8 mouse cellular contexts compared by ENCODE assay signal in the genomic region with DNA sequence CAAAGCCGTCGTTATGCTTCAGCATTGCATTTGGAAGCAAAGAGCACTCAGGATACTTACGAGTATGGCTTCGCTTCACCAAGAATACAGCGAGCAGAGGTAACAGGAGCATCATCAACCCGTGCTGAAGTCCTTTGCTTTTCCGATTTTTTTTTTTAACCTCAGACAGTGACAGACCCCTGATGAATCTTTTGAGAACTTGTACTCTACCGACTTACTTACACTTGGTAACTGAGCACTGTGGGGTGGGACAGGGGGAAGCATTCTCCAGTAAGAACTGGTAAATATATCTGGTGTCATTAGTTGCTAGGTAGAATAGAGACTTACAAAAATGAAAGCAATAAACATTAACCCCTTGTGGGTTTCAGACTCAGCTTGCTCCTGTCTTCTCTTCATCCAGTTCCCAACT. TPM values are rescaled to one million over a fixed set of nuclear protein-coding genes. Genes with fewer than 3 reads are reported as not detected.
DNase-seq lines count a peak whose midpoint lies in the region; ATAC-seq lines count a peak whose summit lies in the region.

Gene Mr1, minus strand, starts transcription at position 243 of the 409 bp plus-strand sequence.

- H3K9me3 ChIP-seq in liver, embryonic 15.5 days (replicated peaks) = no peaks in the 10 kb centered on the region
- H3K9me3 ChIP-seq in neural tube, embryonic 14.5 days (ENCODE audit: control insufficient read depth, low read length) = no peaks in the 10 kb centered on the region

- no peaks in the 10 kb centered on the region for H3K36me3 ChIP-seq in liver, embryonic 15.5 days (replicated peaks)
- no peaks in the 10 kb centered on the region for H3K36me3 ChIP-seq in neural tube, embryonic 14.5 days (ENCODE audit: control insufficient read depth, insufficient read depth, low read length)

- peak; percentile 42 for DNase-seq in urinary bladder, postnatal 14 days (ENCODE audit: low spot score)
- DNase-seq in urinary bladder, postnatal 25 days (ENCODE audit: low spot score) = no peak
- DNase-seq in adrenal gland, postnatal 4 days (ENCODE audit: low spot score in 2 of 2) = peak in 1 of 2 experiments; percentile 8
- peak; percentile 66 for DNase-seq in forelimb bud, embryonic 11.5 days (ENCODE audit: low read depth, low spot score)
- DNase-seq in frontal cortex, postnatal 25 days (ENCODE audit: low spot score in 2 of 2) = no peak

- 0 out of 2 replicates have a peak, but pooled peaks cover 5% of the 10 kb centered on the region for H3K4me1 ChIP-seq in liver, embryonic 15.5 days (replicated peaks)
- no peaks in the 10 kb centered on the region for H3K4me1 ChIP-seq in neural tube, embryonic 14.5 days (ENCODE audit: control insufficient read depth, insufficient read depth, low read length)

- H3K27me3 ChIP-seq in liver, embryonic 15.5 days = no peaks in the 10 kb centered on the region
- H3K27me3 ChIP-seq in neural tube, embryonic 14.5 days (ENCODE audit: control insufficient read depth, insufficient read depth, low read length) = no peaks in the 10 kb centered on the region

- ATAC-seq in inflammation-experienced regulatory T-cells, adult 6 months = peak; percentile 98
- ATAC-seq in liver, embryonic 15.5 days (ENCODE audit: insufficient read depth) = no peak
- peak; percentile 82; the same call in 1 of the 2 replicates for ATAC-seq in neural tube, embryonic 14.5 days (ENCODE audit: low read depth)

- no peak within 1 kb of the TSS for H3K27ac ChIP-seq in liver, embryonic 15.5 days (replicated peaks)
- H3K27ac ChIP-seq in neural tube, embryonic 14.5 days (ENCODE audit: low read depth, low read length) = no peak within 1 kb of the TSS

- H3K4me3 ChIP-seq in liver, embryonic 15.5 days (replicated peaks) = peak within 1 kb of the TSS; percentile 41
- H3K4me3 ChIP-seq in neural tube, embryonic 14.5 days (ENCODE audit: low read depth, low read length) = peak within 1 kb of the TSS; percentile 16; the same call in 1 of the 2 replicates

- WGBS in liver, embryonic 15.5 days (ENCODE audit: insufficient replicate concordance) = 28% methylated on average over 8 of the region's 8 CpGs
- 59% methylated on average over 8 of the region's 8 CpGs for WGBS in neural tube, embryonic 14.5 days

- H3K9ac ChIP-seq in liver, embryonic 15.5 days = peak within 1 kb of the TSS; percentile 26; the same call in 1 of the 2 replicates
- H3K9ac ChIP-seq in neural tube, embryonic 14.5 days (replicated peaks; ENCODE audit: low read depth, low read length) = no peak within 1 kb of the TSS

- peak within 1 kb of the TSS; percentile 53 for H3K4me2 ChIP-seq in liver, embryonic 15.5 days
- H3K4me2 ChIP-seq in neural tube, embryonic 14.5 days (ENCODE audit: low read depth, low read length) = 0 out of 2 replicates have a peak within 1 kb of the TSS, but pooled peaks have one; percentile 11

RNA-seq across cellular contexts. Expression of gene Mr1, which starts in this region (rescaled TPM):
- total RNA-seq in adrenal gland, postnatal 4 days (2021) = 10 to 100 TPM; 27.8 to 33.1 TPM
- polyA plus RNA-seq in inflammation-experienced regulatory T-cells, adult 6 months (2017; shearing (Covaris generic)) = 10 to 100 TPM; 14.3 to 23.5 (median 22.1) TPM
- polyA plus RNA-seq in liver, embryonic 15.5 days (2015; fragmentation: Nextera tagmentation; extraction: Ambion mirVana) = 0.71 and 0.76 TPM in 2 replicates
- 1.0 and 1.3 TPM in 2 replicates for polyA plus RNA-seq in neural tube, embryonic 14.5 days (2014; fragmentation: Nextera tagmentation; extraction: Ambion mirVana)

Comparison
In these comparisons a context has a peak if more than half of its experiments do, and no peak if none do; other contexts are left out.
1. DNase-seq: peak in urinary bladder, postnatal 14 days (single experiment) and forelimb bud, embryonic 11.5 days (single experiment); none in urinary bladder, postnatal 25 days (single experiment) and frontal cortex, postnatal 25 days (0 of 2).